Comparison of ENCODE assay signal across 27 mouse cellular contexts in the genomic region with DNA sequence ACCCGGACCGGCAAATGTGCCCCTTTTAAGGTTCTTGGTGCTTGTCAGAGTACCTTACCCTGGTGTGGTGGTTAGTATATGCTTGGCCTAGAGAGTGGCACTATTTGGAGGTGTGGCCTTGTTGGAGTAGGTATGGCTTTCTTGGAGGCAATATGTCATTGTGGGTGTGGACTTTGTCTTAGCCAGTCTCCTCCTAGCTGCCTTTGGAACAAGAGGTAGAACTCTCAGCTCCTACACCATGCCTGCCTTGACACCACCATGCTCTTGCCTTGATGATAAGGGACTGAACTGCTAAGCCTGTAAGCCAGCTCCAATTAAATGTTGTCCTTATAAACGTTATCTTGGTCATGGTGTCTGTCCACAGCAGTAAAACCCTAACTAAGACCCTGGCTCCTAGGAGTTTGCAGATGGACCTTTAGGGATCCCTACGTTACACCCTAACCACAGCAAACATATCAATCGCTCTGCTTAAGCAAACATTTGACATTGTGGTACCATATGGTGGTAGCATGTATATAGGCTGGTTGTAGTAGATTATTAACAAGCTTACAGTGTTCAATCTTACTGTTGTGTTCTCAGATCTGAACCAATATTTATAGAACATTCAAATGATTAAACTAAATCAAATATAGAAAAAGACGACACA. TPM values are rescaled to one million over a fixed set of nuclear protein-coding genes. Genes with fewer than 3 reads are reported as not detected.
DNase-seq lines count a peak whose midpoint lies in the region; ATAC-seq and TF ChIP-seq lines count a peak whose summit lies in the region.
"Had no signal": no experiment of that assay in that cellular context is flagged by ENCODE, and none has a peak within 500 bp of the region (broad histone marks: within the 10 kb centered on the region; RNA-seq: fewer than 3 reads in every experiment).

No protein-coding gene starts in this region.

- no peaks in the 10 kb centered on the region for H3K27me3 ChIP-seq in heart, embryonic 11.5 days (ENCODE audit: control insufficient read depth, insufficient read depth, low read length)
- H3K27me3 ChIP-seq in intestine, embryonic 15.5 days (replicated peaks), result no peaks in the 10 kb centered on the region
- no peaks in the 10 kb centered on the region for H3K27me3 ChIP-seq in stomach, embryonic 14.5 days (ENCODE audit: control insufficient read depth, insufficient read depth, low read length)
- no peaks in the 10 kb centered on the region for H3K27me3 ChIP-seq in stomach, postnatal 0 days (ENCODE audit: control insufficient read depth, insufficient read depth, low read length)
- H3K27me3 ChIP-seq in midbrain, postnatal 0 days (ENCODE audit: insufficient read depth, low read length), result no peaks in the 10 kb centered on the region
- H3K27me3 ChIP-seq: CH12.LX; embryonic facial prominence, embryonic 12.5 days; embryonic facial prominence, embryonic 15.5 days; heart, embryonic 12.5 days; heart, embryonic 15.5 days; Patski had no signal

- no peak for TF ChIP-seq CTCF in stomach, postnatal 0 days (IDR thresholded peaks at IDR 0.05; ENCODE audit: low read depth)
- TF ChIP-seq CTCF in midbrain, postnatal 0 days (IDR thresholded peaks at IDR 0.05), result no peak

- no peak overlapping the region for H3K4me2 ChIP-seq in heart, embryonic 11.5 days
- H3K4me2 ChIP-seq in intestine, embryonic 15.5 days (replicated peaks), result no peak overlapping the region
- H3K4me2 ChIP-seq in stomach, embryonic 14.5 days (replicated peaks; ENCODE audit: low read depth, low read length), result no peak overlapping the region
- no peak overlapping the region for H3K4me2 ChIP-seq in stomach, postnatal 0 days (replicated peaks; ENCODE audit: low read depth)
- no peak overlapping the region for H3K4me2 ChIP-seq in midbrain, postnatal 0 days (ENCODE audit: low read depth, low read length, poor library complexity, severe bottlenecking)
- H3K4me2 ChIP-seq: embryonic facial prominence, embryonic 12.5 days; embryonic facial prominence, embryonic 15.5 days; heart, embryonic 12.5 days; heart, embryonic 15.5 days; hindbrain, embryonic 14.5 days had no signal

- no peak overlapping the region for H3K9ac ChIP-seq in heart, embryonic 11.5 days (ENCODE audit: low read depth, low read length)
- no peak overlapping the region for H3K9ac ChIP-seq in intestine, embryonic 15.5 days
- H3K9ac ChIP-seq in stomach, embryonic 14.5 days (replicated peaks; ENCODE audit: low read depth, low read length), result no peak overlapping the region
- no peak overlapping the region for H3K9ac ChIP-seq in stomach, postnatal 0 days (ENCODE audit: low read length)
- H3K9ac ChIP-seq in midbrain, postnatal 0 days (replicated peaks; ENCODE audit: low read length, poor library complexity, severe bottlenecking), result no peak overlapping the region
- H3K9ac ChIP-seq: embryonic facial prominence, embryonic 12.5 days; embryonic facial prominence, embryonic 15.5 days; forebrain, postnatal 0 days; heart, embryonic 12.5 days; heart, embryonic 15.5 days; hindbrain, embryonic 14.5 days had no signal

- H3K4me3 ChIP-seq in heart, embryonic 11.5 days (ENCODE audit: low read depth, low read length), result no peak overlapping the region
- H3K4me3 ChIP-seq in intestine, embryonic 15.5 days (replicated peaks), result no peak overlapping the region
- no peak overlapping the region for H3K4me3 ChIP-seq in stomach, embryonic 14.5 days (ENCODE audit: low read depth, low read length)
- H3K4me3 ChIP-seq in stomach, postnatal 0 days (ENCODE audit: low read depth, low read length), result no peak overlapping the region
- H3K4me3 ChIP-seq in midbrain, postnatal 0 days (ENCODE audit: low read depth, low read length), result no peak overlapping the region
- H3K4me3 ChIP-seq: embryonic facial prominence, embryonic 12.5 days; embryonic facial prominence, embryonic 15.5 days; gastrocnemius, adult 2 months; heart, embryonic 12.5 days; heart, embryonic 15.5 days had no signal

- no peaks in the 10 kb centered on the region for H3K9me3 ChIP-seq in heart, embryonic 11.5 days (replicated peaks; ENCODE audit: control insufficient read depth, low read length)
- no peaks in the 10 kb centered on the region for H3K9me3 ChIP-seq in intestine, embryonic 15.5 days
- no peaks in the 10 kb centered on the region for H3K9me3 ChIP-seq in stomach, embryonic 14.5 days (ENCODE audit: control insufficient read depth, low read depth, low read length)
- H3K9me3 ChIP-seq in stomach, postnatal 0 days (ENCODE audit: control insufficient read depth, low read length), result no peaks in the 10 kb centered on the region
- H3K9me3 ChIP-seq in midbrain, postnatal 0 days (ENCODE audit: low read length), result no peaks in the 10 kb centered on the region
- H3K9me3 ChIP-seq: embryonic facial prominence, embryonic 12.5 days; embryonic facial prominence, embryonic 15.5 days; G1E; heart, embryonic 12.5 days; heart, embryonic 15.5 days had no signal

- H3K4me1 ChIP-seq in heart, embryonic 11.5 days (ENCODE audit: control insufficient read depth, insufficient read depth, low read length), result peaks cover 7% of the 10 kb centered on the region
- H3K4me1 ChIP-seq in intestine, embryonic 15.5 days (replicated peaks), result no peaks in the 10 kb centered on the region
- 0 out of 2 replicates have a peak, but pooled peaks cover 2% of the 10 kb centered on the region for H3K4me1 ChIP-seq in stomach, embryonic 14.5 days (ENCODE audit: control insufficient read depth, insufficient read depth, low read length)
- H3K4me1 ChIP-seq in stomach, postnatal 0 days (replicated peaks; ENCODE audit: control insufficient read depth, insufficient read depth), result no peaks in the 10 kb centered on the region
- H3K4me1 ChIP-seq in midbrain, postnatal 0 days (ENCODE audit: insufficient read depth, low read length), result no peaks in the 10 kb centered on the region
- H3K4me1 ChIP-seq: embryonic facial prominence, embryonic 12.5 days; embryonic facial prominence, embryonic 15.5 days had no signal

- no peak; the same call in 1 of the 2 replicates for ATAC-seq in heart, embryonic 11.5 days (replicated peaks; ENCODE audit: insufficient number of reproducible peaks, low FRiP score, low TSS enrichment)
- peak; percentile 56; the same call in 1 of the 2 replicates for ATAC-seq in intestine, embryonic 15.5 days
- ATAC-seq in stomach, embryonic 14.5 days (ENCODE audit: insufficient number of reproducible peaks, insufficient read depth, low FRiP score, low read depth), result peak; percentile 75
- peak; percentile 87 for ATAC-seq in stomach, postnatal 0 days (ENCODE audit: low FRiP score, low TSS enrichment)
- ATAC-seq in activated CD4-positive, CD25-positive, alpha-beta regulatory T cell, adult 4 months, result no peak
- ATAC-seq in midbrain, postnatal 0 days (ENCODE audit: low FRiP score), result no peak
- ATAC-seq: forebrain, embryonic 14.5 days; forebrain, postnatal 0 days; hindbrain, postnatal 0 days; Patski had no signal

- no peak for TF ChIP-seq EP300 in stomach, postnatal 0 days (optimal IDR thresholded peaks at IDR 0.05)

- intact Hi-C loops in heart, postnatal 36 days (cut with DNase I), result no loop called here

- 72% methylated on average over 6 of the region's 6 CpGs for WGBS in heart, embryonic 11.5 days (ENCODE audit: insufficient replicate concordance)
- WGBS in intestine, embryonic 15.5 days, result 72% methylated on average over 6 of the region's 6 CpGs
- WGBS in stomach, embryonic 14.5 days, result 67% methylated on average over 6 of the region's 6 CpGs
- WGBS in stomach, postnatal 0 days, result 60% methylated on average over 6 of the region's 6 CpGs
- 92% methylated on average over 6 of the region's 6 CpGs for WGBS in midbrain, postnatal 0 days

- no peaks in the 10 kb centered on the region for H3K36me3 ChIP-seq in heart, embryonic 11.5 days (ENCODE audit: control insufficient read depth, insufficient read depth, low read length)
- H3K36me3 ChIP-seq in intestine, embryonic 15.5 days, result no peaks in the 10 kb centered on the region
- no peaks in the 10 kb centered on the region for H3K36me3 ChIP-seq in stomach, embryonic 14.5 days (ENCODE audit: control insufficient read depth, insufficient read depth, low read length)
- H3K36me3 ChIP-seq in stomach, postnatal 0 days (ENCODE audit: control insufficient read depth, insufficient read depth, low read length), result no peaks in the 10 kb centered on the region
- no peaks in the 10 kb centered on the region for H3K36me3 ChIP-seq in midbrain, postnatal 0 days (ENCODE audit: insufficient read depth, low read length)
- H3K36me3 ChIP-seq: embryonic facial prominence, embryonic 12.5 days; embryonic facial prominence, embryonic 15.5 days; G1E; heart, embryonic 12.5 days; heart, embryonic 15.5 days had no signal

- no peak for DNase-seq in heart, postnatal 36 days
- peak; percentile 47 for DNase-seq in stomach, postnatal 0 days (ENCODE audit: low spot score)
- no peak for DNase-seq in midbrain, postnatal 0 days (ENCODE audit: low spot score)
- DNase-seq: adrenal gland, adult 2 months; adrenal gland, postnatal 14 days; cerebellum, adult 11 months; cerebellum, adult 2 months; cerebellum, adult 9-11 months; cerebellum, postnatal 25 days; forebrain, postnatal 0 days; gastrocnemius, adult 2 months; gastrocnemius, postnatal 14 days; heart, postnatal 4 days had no signal

- peak overlapping the region; percentile 41; the same call in 1 of the 2 replicates for H3K27ac ChIP-seq in heart, embryonic 11.5 days (ENCODE audit: low read depth, low read length)
- no peak overlapping the region for H3K27ac ChIP-seq in intestine, embryonic 15.5 days
- peak overlapping the region; percentile 33; the same call in 1 of the 2 replicates for H3K27ac ChIP-seq in stomach, embryonic 14.5 days (ENCODE audit: low read length)
- H3K27ac ChIP-seq in stomach, postnatal 0 days (replicated peaks), result peak overlapping the region; percentile 53; the same call in 1 of the 2 replicates
- no peak overlapping the region for H3K27ac ChIP-seq in midbrain, postnatal 0 days (ENCODE audit: low read depth, low read length)
- H3K27ac ChIP-seq: embryonic facial prominence, embryonic 12.5 days; embryonic facial prominence, embryonic 15.5 days; gastrocnemius, adult 2 months; hindbrain, embryonic 14.5 days; hindbrain, postnatal 0 days had no signal

RNA-seq across cellular contexts. Expression of a gene that starts 39.4 kb away (rescaled TPM):
- polyA plus RNA-seq in heart, embryonic 11.5 days (2014; fragmentation: Nextera tagmentation; extraction: Ambion mirVana), result 0.70 and 1.1 TPM in 2 replicates
- 1 to 10 TPM; 3.9 to 4.4 TPM for total RNA-seq in heart, postnatal 36 days (2021)
- polyA plus RNA-seq in intestine, embryonic 15.5 days (2015; fragmentation: Nextera tagmentation; extraction: Ambion mirVana), result 1.6 and 2.5 TPM in 2 replicates
- 3.8 and 4.1 TPM in 2 replicates for polyA plus RNA-seq in stomach, embryonic 14.5 days (2014; fragmentation: Nextera tagmentation; extraction: Ambion mirVana)
- 1.6 and 1.7 TPM in 2 replicates for polyA plus RNA-seq in stomach, postnatal 0 days (2015; fragmentation: Nextera tagmentation; extraction: Ambion mirVana)
- polyA plus RNA-seq in activated CD4-positive, CD25-positive, alpha-beta regulatory T cell, adult 4 months (2017; shearing (Covaris generic)), result 1 to 10 TPM; 1.5 to 2.6 TPM
- 8.9 and 9.4 TPM in 2 replicates for total RNA-seq in midbrain, postnatal 0 days (2014; rRNA removed)
- 2.7 and 3.9 TPM in 2 replicates for polyA plus RNA-seq in midbrain, postnatal 0 days (2015; fragmentation: Nextera tagmentation; extraction: Ambion mirVana)
- polyA plus RNA-seq: G1E had no signal

Comparison
In these comparisons a context has a peak if more than half of its experiments do, and no peak if none do; other contexts are left out.
1. ATAC-seq: peak in intestine, embryonic 15.5 days (single experiment), stomach, embryonic 14.5 days (single experiment) and stomach, postnatal 0 days (single experiment); none in heart, embryonic 11.5 days (single experiment), activated CD4-positive, CD25-positive, alpha-beta regulatory T cell, adult 4 months (single experiment) and midbrain, postnatal 0 days (single experiment).
2. H3K27ac ChIP-seq: peak in heart, embryonic 11.5 days (single experiment), stomach, embryonic 14.5 days (single experiment) and stomach, postnatal 0 days (single experiment); none in intestine, embryonic 15.5 days (single experiment) and midbrain, postnatal 0 days (single experiment).